Mouse (Mus musculus): ENCODE results near the gene Slc44a4. TPM values are rescaled to one million over a fixed set of nuclear protein-coding genes. Genes with fewer than 3 reads are reported as not detected.

The Slc44a4 gene
- polyA plus RNA-seq, 1 experiment from 2014 or later, result not detected

DNA sequence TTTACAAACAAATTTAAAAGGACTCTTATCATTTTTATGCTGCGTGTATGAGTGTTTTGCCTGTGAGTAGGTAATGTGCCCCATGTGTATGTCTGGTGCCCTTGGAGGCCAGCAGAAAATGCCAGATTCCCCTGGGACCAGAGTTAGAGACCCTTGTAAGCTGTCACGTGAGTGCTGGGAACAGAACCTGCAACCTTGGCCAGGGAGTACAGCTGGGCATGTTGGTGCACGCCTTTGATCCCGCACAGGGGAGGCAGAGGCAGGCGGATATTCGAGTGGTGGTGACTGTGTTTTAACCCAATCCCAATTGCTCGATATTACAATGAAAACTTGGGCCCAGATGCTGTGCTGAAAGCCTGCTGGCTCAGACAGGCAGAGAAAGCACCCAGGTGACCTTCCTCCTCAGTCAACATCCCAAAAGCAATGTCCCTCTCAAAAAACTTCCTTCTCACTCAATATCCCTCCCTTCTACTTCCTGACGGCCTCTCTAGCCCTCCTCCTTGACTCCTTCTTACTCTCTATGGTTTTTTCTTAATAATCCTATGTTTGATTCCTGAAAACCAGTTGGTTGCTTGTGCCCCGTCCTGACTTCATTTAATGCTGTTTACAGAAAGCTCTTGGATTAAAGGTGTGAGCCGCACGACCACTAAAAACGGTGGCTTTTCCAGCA is 24.1 kb upstream of the Slc44a4 start:
- WGBS, result 86% methylated on average over 12 of the region's 12 CpGs
- Histone ChIP-seq H3K4me1 (replicated peaks) (peaks cover 9% of the 10 kb centered on the region), H3K27ac (no peak overlapping the region), H3K9ac (replicated peaks) (no peak overlapping the region), H3K27me3 (no peaks in the 10 kb centered on the region), H3K9me3 (no peaks in the 10 kb centered on the region), H3K36me3 (no peaks in the 10 kb centered on the region), H3K4me2 (no peak overlapping the region), H3K4me3 (replicated peaks) (no peak overlapping the region)
- no peak for ATAC-seq (ENCODE audit: insufficient number of reproducible peaks, insufficient read depth, low FRiP score, low TSS enrichment, low read depth)

GRCm38 (mm10) chr17:34891377-34891776 is 22.9 kb upstream of the Slc44a4 start:
- Histone ChIP-seq H3K4me1 (replicated peaks) (peaks cover 21% of the 10 kb centered on the region), H3K27me3 (no peaks in the 10 kb centered on the region), H3K9me3 (no peaks in the 10 kb centered on the region), H3K27ac (no peak overlapping the region), H3K4me2 (no peak overlapping the region), H3K4me3 (replicated peaks) (no peak overlapping the region), H3K36me3 (peaks cover 9% of the 10 kb centered on the region), H3K9ac (replicated peaks) (no peak overlapping the region)
- ATAC-seq (ENCODE audit: insufficient number of reproducible peaks, insufficient read depth, low FRiP score, low TSS enrichment, low read depth), result no peak
- 91% methylated on average over 2 of the region's 2 CpGs for WGBS

DNA sequence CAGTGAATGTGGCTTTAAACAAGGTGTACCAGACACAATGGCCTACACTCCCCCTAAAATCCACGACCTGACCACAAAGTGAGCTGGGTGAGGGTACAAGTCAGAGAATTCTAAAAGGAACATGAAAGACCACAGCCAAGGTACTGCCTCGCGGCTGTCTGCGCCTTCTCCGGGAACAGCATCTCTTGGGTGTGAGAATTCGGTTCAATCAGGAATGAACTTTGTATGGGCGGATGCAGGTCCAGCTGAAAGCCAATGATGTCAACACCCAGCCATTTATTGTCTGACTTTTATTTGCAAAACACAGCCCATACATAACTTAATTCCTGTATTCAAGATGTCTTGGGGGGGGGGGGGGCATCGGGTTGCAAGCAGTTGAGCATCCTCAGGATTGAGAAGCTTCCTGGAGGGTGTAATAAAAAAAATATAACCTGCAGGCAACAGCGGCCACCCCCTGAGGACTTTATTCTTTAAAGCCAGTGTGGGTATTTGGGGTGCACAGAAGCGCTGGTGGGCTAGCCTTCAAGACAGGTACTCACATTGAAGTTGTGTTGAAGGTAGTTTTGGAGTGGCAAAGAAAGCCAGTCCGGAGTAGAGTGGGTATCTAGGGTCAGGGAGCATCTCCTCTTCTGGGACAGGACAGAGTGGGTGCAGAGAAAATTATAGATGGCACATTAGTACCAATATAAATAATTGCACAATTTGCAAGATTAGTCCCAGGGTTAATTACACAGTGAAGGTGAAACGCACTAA is 21.0 kb upstream of the Slc44a4 start:
- Histone ChIP-seq H3K4me3 (replicated peaks) (no peak overlapping the region), H3K9ac (replicated peaks) (no peak overlapping the region), H3K4me2 (peak overlapping the region; percentile 87), H3K27me3 (no peaks in the 10 kb centered on the region), H3K36me3 (peaks cover 15% of the 10 kb centered on the region), H3K9me3 (no peaks in the 10 kb centered on the region), H3K4me1 (replicated peaks) (peaks cover 34% of the 10 kb centered on the region), H3K27ac (peak overlapping the region; percentile 69; the same call in 1 of the 2 replicates)
- ATAC-seq (ENCODE audit: insufficient number of reproducible peaks, insufficient read depth, low FRiP score, low TSS enrichment, low read depth), result no peak
- 71% methylated on average over 12 of the region's 12 CpGs for WGBS

GRCm38 (mm10) chr17:34894074-34894597 is 20.1 kb upstream of the Slc44a4 start:
- Histone ChIP-seq H3K36me3 (peaks cover 15% of the 10 kb centered on the region), H3K27me3 (no peaks in the 10 kb centered on the region), H3K27ac (peak overlapping the region; percentile 94), H3K4me1 (replicated peaks) (peaks cover 34% of the 10 kb centered on the region), H3K4me3 (replicated peaks) (peak overlapping the region; percentile 88), H3K4me2 (peak overlapping the region; percentile 87), H3K9ac (replicated peaks) (peak overlapping the region; percentile 92), H3K9me3 (no peaks in the 10 kb centered on the region)
- peak; percentile 78 for ATAC-seq (ENCODE audit: insufficient number of reproducible peaks, insufficient read depth, low FRiP score, low TSS enrichment, low read depth)
- under 1% methylated on average over 35 of the region's 51 CpGs for WGBS

- Histone ChIP-seq H3K27ac (peak overlapping the region; percentile 94), H3K4me2 (peak overlapping the region; percentile 87), H3K9me3 (no peaks in the 10 kb centered on the region), H3K4me3 (replicated peaks) (peak overlapping the region; percentile 88), H3K4me1 (replicated peaks) (peaks cover 39% of the 10 kb centered on the region), H3K9ac (replicated peaks) (peak overlapping the region; percentile 92), H3K27me3 (no peaks in the 10 kb centered on the region), H3K36me3 (peaks cover 15% of the 10 kb centered on the region)
- peak; percentile 7; the same call in 1 of the 2 replicates for ATAC-seq (ENCODE audit: insufficient number of reproducible peaks, insufficient read depth, low FRiP score, low TSS enrichment, low read depth)
- 8% methylated on average over 49 of the region's 51 CpGs for WGBS
Observed at GRCm38 (mm10) chr17:34894801-34895530, 19.3 kb upstream of the Slc44a4 start.

GRCm38 (mm10) chr17:34895724-34896123 is 18.5 kb upstream of the Slc44a4 start:
- peak overlapping the region; percentile 87 for H3K4me2 ChIP-seq
- peak overlapping the region; percentile 88 for H3K4me3 ChIP-seq (replicated peaks)
- H3K9me3 ChIP-seq, result no peaks in the 10 kb centered on the region
- peaks cover 47% of the 10 kb centered on the region for H3K4me1 ChIP-seq (replicated peaks)
- WGBS, result 95% methylated on average over 15 of the region's 15 CpGs
- H3K27me3 ChIP-seq, result no peaks in the 10 kb centered on the region
- peak overlapping the region; percentile 94 for H3K27ac ChIP-seq
- peak overlapping the region; percentile 92 for H3K9ac ChIP-seq (replicated peaks)
- no peak for ATAC-seq (ENCODE audit: insufficient number of reproducible peaks, insufficient read depth, low FRiP score, low TSS enrichment, low read depth)
- H3K36me3 ChIP-seq, result peaks cover 15% of the 10 kb centered on the region

DNA sequence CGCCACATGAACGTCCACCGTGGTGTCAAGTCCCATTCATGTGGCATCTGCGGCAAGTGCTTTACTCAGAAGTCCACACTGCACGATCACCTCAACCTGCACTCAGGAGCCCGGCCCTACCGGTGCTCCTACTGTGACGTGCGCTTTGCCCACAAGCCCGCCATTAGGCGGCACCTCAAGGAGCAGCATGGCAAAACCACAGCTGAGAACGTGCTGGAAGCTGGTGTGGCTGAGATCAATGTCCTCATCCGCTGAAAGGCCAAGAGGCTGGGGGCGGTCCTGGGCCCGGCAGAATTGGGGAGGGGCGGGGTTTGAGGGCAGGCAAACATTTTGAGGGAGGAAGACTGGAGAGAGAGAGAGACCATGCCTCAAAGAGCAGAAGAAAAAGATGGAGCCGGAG is 17.9 kb upstream of the Slc44a4 start:
- Histone ChIP-seq H3K27me3 (no peaks in the 10 kb centered on the region), H3K4me3 (replicated peaks) (peak overlapping the region; percentile 88), H3K4me2 (peak overlapping the region; percentile 17; the same call in 1 of the 2 replicates), H3K4me1 (replicated peaks) (peaks cover 48% of the 10 kb centered on the region), H3K9ac (replicated peaks) (no peak overlapping the region), H3K9me3 (no peaks in the 10 kb centered on the region), H3K27ac (no peak overlapping the region), H3K36me3 (peaks cover 19% of the 10 kb centered on the region)
- no peak for ATAC-seq (ENCODE audit: insufficient number of reproducible peaks, insufficient read depth, low FRiP score, low TSS enrichment, low read depth)
- 85% methylated on average over 17 of the region's 17 CpGs for WGBS

GRCm38 (mm10) chr17:34897373-34898159 is 16.7 kb upstream of the Slc44a4 start:
- H3K27ac ChIP-seq, result peak overlapping the region; percentile 97
- ATAC-seq (ENCODE audit: insufficient number of reproducible peaks, insufficient read depth, low FRiP score, low TSS enrichment, low read depth), result no peak
- H3K4me1 ChIP-seq (replicated peaks), result peaks cover 48% of the 10 kb centered on the region
- H3K4me3 ChIP-seq (replicated peaks), result peak overlapping the region; percentile 99
- WGBS, result 20% methylated on average over 10 of the region's 10 CpGs
- no peaks in the 10 kb centered on the region for H3K9me3 ChIP-seq
- peak overlapping the region; percentile 91 for H3K4me2 ChIP-seq
- no peaks in the 10 kb centered on the region for H3K27me3 ChIP-seq
- peaks cover 28% of the 10 kb centered on the region for H3K36me3 ChIP-seq
- peak overlapping the region; percentile 98 for H3K9ac ChIP-seq (replicated peaks)

GRCm38 (mm10) chr17:34898160-34898586 is 16.1 kb upstream of the Slc44a4 start, which contains the start of the genes C2 and Ehmt2:
C2 (minus strand) TSS chr17:34898265.
Ehmt2 (plus strand) TSS chr17:34898469.
- WGBS, result under 1% methylated on average over 28 of the region's 44 CpGs
- no peak for ATAC-seq (ENCODE audit: insufficient number of reproducible peaks, insufficient read depth, low FRiP score, low TSS enrichment, low read depth)
- H3K4me2 ChIP-seq, result peak within 1 kb of the TSS; percentile 91
- peaks cover 45% of the 10 kb centered on the region for H3K4me1 ChIP-seq (replicated peaks)
- H3K4me3 ChIP-seq (replicated peaks), result peak within 1 kb of the TSS; percentile 99
- H3K9ac ChIP-seq (replicated peaks), result peak within 1 kb of the TSS; percentile 98
- no peaks in the 10 kb centered on the region for H3K9me3 ChIP-seq
- no peaks in the 10 kb centered on the region for H3K27me3 ChIP-seq
- H3K27ac ChIP-seq, result peak within 1 kb of the TSS; percentile 97
- H3K36me3 ChIP-seq, result peaks cover 34% of the 10 kb centered on the region

- Histone ChIP-seq H3K9me3 (no peaks in the 10 kb centered on the region), H3K4me1 (replicated peaks) (peaks cover 40% of the 10 kb centered on the region), H3K4me3 (replicated peaks) (peak overlapping the region; percentile 99), H3K27ac (peak overlapping the region; percentile 97), H3K36me3 (peaks cover 39% of the 10 kb centered on the region), H3K27me3 (no peaks in the 10 kb centered on the region), H3K9ac (replicated peaks) (peak overlapping the region; percentile 98), H3K4me2 (peak overlapping the region; percentile 91)
- no peak for ATAC-seq (ENCODE audit: insufficient number of reproducible peaks, insufficient read depth, low FRiP score, low TSS enrichment, low read depth)
- WGBS, result 1% methylated on average over 28 of the region's 47 CpGs
Observed at GRCm38 (mm10) chr17:34898706-34899052, 15.6 kb upstream of the Slc44a4 start.
